Mouse (Mus musculus) lung, adult 2 months (tissue): ENCODE measurements around the gene Smim22.
A peak's percentile ranks its signal among the peaks of the same experiment; 100 is the strongest.

Source experiments
- CTCF ChIP-seq: fragments of 200-500 bp; IDR thresholded peaks from 2 replicates; pipeline ENCODE4 v1.5.1; 2011; ENCODE audit warnings: mild to moderate bottlenecking, low read length, control low read depth; ENCODE audit not compliant: insufficient read depth
- POLR2A ChIP-seq: fragments of 200-500 bp; IDR thresholded peaks from 2 replicates; pipeline ENCODE4 v1.6.1; 2011; ENCODE audit warnings: low read depth, mild to moderate bottlenecking, control low read depth, low read length, borderline replicate concordance; ENCODE audit errors: extremely low read depth

DNA sequence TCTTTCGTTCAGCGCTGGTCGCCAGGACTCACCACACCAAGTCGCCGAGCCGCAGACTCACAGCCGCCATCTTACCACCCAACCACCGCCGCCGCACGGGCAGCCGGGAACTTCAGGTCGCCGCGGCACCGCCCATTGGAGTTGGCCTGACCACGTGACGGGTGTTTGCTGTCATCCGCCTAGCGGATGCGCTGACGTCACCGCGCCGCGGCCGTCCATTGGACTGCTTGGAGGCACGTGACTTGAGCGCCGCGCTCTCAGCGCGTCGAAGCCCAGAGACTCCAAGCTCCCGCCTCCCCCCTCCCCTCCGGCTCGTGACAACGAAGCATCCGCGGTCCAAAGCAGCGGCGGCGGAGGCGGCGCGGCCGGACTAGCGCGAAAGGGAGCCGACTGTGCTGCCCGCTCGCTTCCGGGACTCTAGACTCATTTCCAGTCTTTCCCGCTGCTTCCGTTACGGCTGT is 42.7 kb downstream of the Smim22 start, which contains the start of the genes Glyr1 and Ubn1:
- TF ChIP-seq CTCF (no peak), POLR2A (peak; percentile 71)
